Mouse (Mus musculus) ES-Bruce4 (cell line): Measurements from ENCODE around the gene Frat1.

Source experiments
- CTCF ChIP-seq: IDR thresholded peaks from one replicate; pipeline ENCODE4 v1.8.1; 2011; ENCODE audit warnings: low read depth, low read length
- EP300 ChIP-seq: IDR thresholded peaks from 2 replicates; pipeline ENCODE4 v1.6.1; 2011; ENCODE audit warnings: low read depth, low read length; ENCODE audit not compliant: insufficient read depth
- POLR2A ChIP-seq: IDR thresholded peaks from one replicate; pipeline ENCODE4 v1.8.1; 2011; ENCODE audit warnings: low read length; ENCODE audit not compliant: insufficient read depth

DNA sequence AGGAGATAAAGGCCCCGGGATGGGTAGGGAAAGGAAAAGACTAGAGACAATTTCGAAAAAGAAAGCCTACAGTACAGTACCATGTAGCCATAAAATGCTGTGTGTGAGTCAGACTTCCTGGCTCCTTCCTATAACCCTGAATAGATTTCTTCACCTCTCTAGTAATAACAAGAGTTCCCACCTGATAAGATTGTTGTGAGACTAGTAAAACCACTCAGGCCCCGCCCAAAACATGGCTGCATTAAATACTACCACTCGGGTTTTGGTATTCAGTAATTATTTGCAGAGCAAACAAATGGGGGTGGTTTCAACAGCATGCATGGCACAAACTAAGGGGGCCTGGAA lies 8.1 kb downstream of the Frat1 start:
- TF ChIP-seq POLR2A (no peak), CTCF (no peak), EP300 (no peak)
